In the genomic region with DNA sequence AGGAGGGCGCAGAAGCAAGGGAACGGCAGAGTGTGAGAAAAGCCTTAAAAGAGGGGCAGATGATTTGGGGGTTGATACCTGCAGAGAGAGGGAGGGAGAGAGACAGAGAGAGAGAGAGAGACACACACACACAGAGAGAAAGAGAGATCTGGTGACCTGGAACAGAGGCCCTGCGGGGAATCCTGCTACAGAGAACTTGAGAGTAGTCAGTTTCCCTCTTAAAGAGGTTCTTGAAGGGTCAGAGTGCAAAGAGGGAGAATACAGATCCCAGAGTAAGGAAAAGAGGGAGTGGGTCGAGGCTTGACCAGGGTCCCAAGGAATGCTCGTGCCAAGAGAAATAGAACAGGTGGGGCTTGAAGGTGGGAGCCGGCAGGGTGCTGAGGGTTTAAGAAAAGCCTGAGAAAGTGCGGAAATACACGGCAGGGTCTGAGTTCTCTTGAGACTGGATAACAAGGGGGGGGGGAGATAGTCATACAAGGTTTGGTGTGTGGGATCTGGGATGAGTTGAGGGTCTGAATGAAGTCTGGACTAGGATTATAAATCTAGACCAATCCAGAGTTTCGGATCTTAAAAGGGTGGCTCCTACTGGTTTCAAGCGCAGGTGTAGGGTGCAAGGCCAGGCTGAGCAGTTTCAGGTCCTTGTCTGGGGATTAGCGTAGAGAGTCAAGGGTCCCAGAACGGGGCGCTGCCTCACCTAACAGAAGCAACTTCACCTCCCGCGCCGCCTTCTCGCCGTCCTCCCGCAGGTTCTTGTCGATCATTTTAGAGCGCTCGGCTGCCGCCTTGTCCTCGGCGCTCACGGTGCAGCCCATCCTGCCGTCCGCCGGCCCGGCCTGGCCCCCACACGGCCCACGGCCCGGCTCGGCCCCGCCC, we compare ENCODE assay signal across 8 mouse cellular contexts. TPM values are rescaled to one million over a fixed set of nuclear protein-coding genes. Genes with fewer than 3 reads are reported as not detected.
A peak's percentile ranks its signal among the peaks of the same experiment; 100 is the strongest.
DNase-seq lines count a peak whose midpoint lies in the region; ATAC-seq lines count a peak whose summit lies in the region.

No protein-coding gene starts in this region.

- peaks cover 42% of the 10 kb centered on the region for H3K4me1 ChIP-seq in lung, embryonic 16.5 days (replicated peaks; ENCODE audit: control insufficient read depth, insufficient read depth, low read length)
- H3K4me1 ChIP-seq in embryonic facial prominence, embryonic 11.5 days (ENCODE audit: control insufficient read depth, insufficient read depth, low read length) = peaks cover 26% of the 10 kb centered on the region
- peaks cover 54% of the 10 kb centered on the region for H3K4me1 ChIP-seq in hindbrain, embryonic 16.5 days (ENCODE audit: control insufficient read depth, insufficient read depth, low read depth, low read length)

- H3K36me3 ChIP-seq in lung, embryonic 16.5 days (ENCODE audit: control insufficient read depth, insufficient read depth, low read length) = 0 out of 2 replicates have a peak, but pooled peaks cover 4% of the 10 kb centered on the region
- H3K36me3 ChIP-seq in embryonic facial prominence, embryonic 11.5 days (replicated peaks; ENCODE audit: control insufficient read depth, insufficient read depth, low read depth, low read length) = no peaks in the 10 kb centered on the region
- H3K36me3 ChIP-seq in hindbrain, embryonic 16.5 days (ENCODE audit: control insufficient read depth, insufficient read depth, low read length) = no peaks in the 10 kb centered on the region

- ATAC-seq in lung, embryonic 16.5 days (ENCODE audit: low read depth) = no peak
- 0 out of 2 replicates have a peak, but pooled peaks have one; percentile 4 for ATAC-seq in embryonic facial prominence, embryonic 11.5 days (replicated peaks; ENCODE audit: insufficient number of reproducible peaks, low FRiP score, low TSS enrichment, low read depth)
- ATAC-seq in hindbrain, embryonic 16.5 days = no peak

- no peaks in the 10 kb centered on the region for H3K9me3 ChIP-seq in lung, embryonic 16.5 days (ENCODE audit: control insufficient read depth, low read length)
- no peaks in the 10 kb centered on the region for H3K9me3 ChIP-seq in embryonic facial prominence, embryonic 11.5 days (replicated peaks; ENCODE audit: control insufficient read depth, low read length)
- no peaks in the 10 kb centered on the region for H3K9me3 ChIP-seq in hindbrain, embryonic 16.5 days (ENCODE audit: control insufficient read depth, low read length)

- peak overlapping the region; percentile 97 for H3K4me2 ChIP-seq in lung, embryonic 16.5 days (ENCODE audit: low read depth, low read length)
- peak overlapping the region; percentile 97 for H3K4me2 ChIP-seq in embryonic facial prominence, embryonic 11.5 days (ENCODE audit: low read depth, low read length)
- peak overlapping the region; percentile 79 for H3K4me2 ChIP-seq in hindbrain, embryonic 16.5 days (ENCODE audit: low read length)

- DNase-seq in lung, postnatal 25 days (ENCODE audit: low spot score) = no peak
- DNase-seq in embryonic facial prominence, embryonic 11.5 days (ENCODE audit: low spot score) = no peak
- DNase-seq in neural tube, embryonic 10.5 days (ENCODE audit: extremely low spot score, low spot score) = peak; percentile 65
- no peak for DNase-seq in ovary, postnatal 14 days (ENCODE audit: low spot score)
- DNase-seq in cerebellum, adult 11 months = no peak
- no peak for DNase-seq in urinary bladder, postnatal 14 days (ENCODE audit: low spot score)

- peak overlapping the region; percentile 95 for H3K27ac ChIP-seq in lung, embryonic 16.5 days (ENCODE audit: low read length)
- peak overlapping the region; percentile 87 for H3K27ac ChIP-seq in embryonic facial prominence, embryonic 11.5 days (replicated peaks; ENCODE audit: low read depth, low read length)
- peak overlapping the region; percentile 90 for H3K27ac ChIP-seq in hindbrain, embryonic 16.5 days (ENCODE audit: low read depth, low read length)

- peak overlapping the region; percentile 98 for H3K9ac ChIP-seq in lung, embryonic 16.5 days (ENCODE audit: low read length)
- peak overlapping the region; percentile 90 for H3K9ac ChIP-seq in embryonic facial prominence, embryonic 11.5 days (replicated peaks; ENCODE audit: low read length)
- H3K9ac ChIP-seq in hindbrain, embryonic 16.5 days (ENCODE audit: low read depth, low read length) = peak overlapping the region; percentile 92

- WGBS in lung, embryonic 16.5 days = under 1% methylated on average over 33 of the region's 35 CpGs
- 1% methylated on average over 34 of the region's 35 CpGs for WGBS in embryonic facial prominence, embryonic 11.5 days
- WGBS in hindbrain, embryonic 16.5 days = 1% methylated on average over 35 of the region's 35 CpGs

- H3K4me3 ChIP-seq in lung, embryonic 16.5 days (ENCODE audit: low read length) = peak overlapping the region; percentile 96
- H3K4me3 ChIP-seq in embryonic facial prominence, embryonic 11.5 days (ENCODE audit: low read depth, low read length) = peak overlapping the region; percentile 89
- H3K4me3 ChIP-seq in hindbrain, embryonic 16.5 days (ENCODE audit: low read length) = peak overlapping the region; percentile 82

- no peaks in the 10 kb centered on the region for H3K27me3 ChIP-seq in lung, embryonic 16.5 days (ENCODE audit: control insufficient read depth, insufficient read depth, low read depth, low read length)
- H3K27me3 ChIP-seq in embryonic facial prominence, embryonic 11.5 days (ENCODE audit: control insufficient read depth, insufficient read depth, low read length) = no peaks in the 10 kb centered on the region
- no peaks in the 10 kb centered on the region for H3K27me3 ChIP-seq in hindbrain, embryonic 16.5 days (replicated peaks; ENCODE audit: control insufficient read depth, insufficient read depth, low read length)

RNA-seq across cellular contexts. Expression of gene Gnai2, which starts 0.5 kb away (rescaled TPM):
- 457 and 458 TPM in 2 replicates for polyA plus RNA-seq in lung, embryonic 16.5 days (2015; fragmentation: Nextera tagmentation; extraction: Ambion mirVana)
- 369 and 379 TPM in 2 replicates for polyA plus RNA-seq in embryonic facial prominence, embryonic 11.5 days (2014; fragmentation: Nextera tagmentation; extraction: Ambion mirVana)
- polyA plus RNA-seq in hindbrain, embryonic 16.5 days (2015; fragmentation: Nextera tagmentation; extraction: Ambion mirVana) = 302 and 317 TPM in 2 replicates

RNA-seq across cellular contexts. Expression of gene Sema3b, which starts 25.6 kb away (rescaled TPM):
- polyA plus RNA-seq in lung, embryonic 16.5 days (2015; fragmentation: Nextera tagmentation; extraction: Ambion mirVana) = 11.8 and 12.5 TPM in 2 replicates
- 1.1 and 1.3 TPM in 2 replicates for polyA plus RNA-seq in embryonic facial prominence, embryonic 11.5 days (2014; fragmentation: Nextera tagmentation; extraction: Ambion mirVana)
- polyA plus RNA-seq in hindbrain, embryonic 16.5 days (2015; fragmentation: Nextera tagmentation; extraction: Ambion mirVana) = 5.6 and 7.0 TPM in 2 replicates

RNA-seq across cellular contexts. Expression of gene Slc38a3, which starts 34.7 kb away (rescaled TPM):
- 4.5 and 5.4 TPM in 2 replicates for polyA plus RNA-seq in lung, embryonic 16.5 days (2015; fragmentation: Nextera tagmentation; extraction: Ambion mirVana)
- 7.0 and 7.6 TPM in 2 replicates for polyA plus RNA-seq in embryonic facial prominence, embryonic 11.5 days (2014; fragmentation: Nextera tagmentation; extraction: Ambion mirVana)
- 53.2 and 55.0 TPM in 2 replicates for polyA plus RNA-seq in hindbrain, embryonic 16.5 days (2015; fragmentation: Nextera tagmentation; extraction: Ambion mirVana)

RNA-seq across cellular contexts. Expression of gene Gnat1, which starts 44.9 kb away (rescaled TPM):
- 0.65 and 1.2 TPM in 2 replicates for polyA plus RNA-seq in lung, embryonic 16.5 days (2015; fragmentation: Nextera tagmentation; extraction: Ambion mirVana)
- polyA plus RNA-seq in embryonic facial prominence, embryonic 11.5 days (2014; fragmentation: Nextera tagmentation; extraction: Ambion mirVana) = 1.4 TPM in 1 of 2 replicates, not detected in the other
- 1.3 and 2.7 TPM in 2 replicates for polyA plus RNA-seq in hindbrain, embryonic 16.5 days (2015; fragmentation: Nextera tagmentation; extraction: Ambion mirVana)

RNA-seq across cellular contexts. Expression of gene Ifrd2, which starts 47.2 kb away (rescaled TPM):
- polyA plus RNA-seq in lung, embryonic 16.5 days (2015; fragmentation: Nextera tagmentation; extraction: Ambion mirVana) = 44.1 and 51.9 TPM in 2 replicates
- 42.3 and 42.9 TPM in 2 replicates for polyA plus RNA-seq in embryonic facial prominence, embryonic 11.5 days (2014; fragmentation: Nextera tagmentation; extraction: Ambion mirVana)
- polyA plus RNA-seq in hindbrain, embryonic 16.5 days (2015; fragmentation: Nextera tagmentation; extraction: Ambion mirVana) = 13.5 and 16.9 TPM in 2 replicates
